ENCODE assay signal across 8 mouse cellular contexts in genomic region chrX:136992978-136993547, GRCm38 (mm10). TPM values are rescaled to one million over a fixed set of nuclear protein-coding genes. Genes with fewer than 3 reads are reported as not detected.
DNase-seq lines count a peak whose midpoint lies in the region; ATAC-seq lines count a peak whose summit lies in the region.

Gene Zcchc18 (plus strand): TSS chrX:136993155.

- ATAC-seq in CD4-positive, CD25-positive, alpha-beta regulatory T cell, adult 4 months = peak; percentile 90
- ATAC-seq in cerebellum, adult (ENCODE audit: insufficient number of reproducible peaks, low FRiP score, low TSS enrichment) = peak; percentile 95
- peak; percentile 99 for ATAC-seq in forebrain, embryonic 15.5 days (replicated peaks)
- ATAC-seq in neural tube, embryonic 15.5 days (ENCODE audit: low FRiP score) = peak; percentile 98

- peak within 1 kb of the TSS; percentile 52 for H3K4me2 ChIP-seq in forebrain, embryonic 15.5 days (replicated peaks)
- peak within 1 kb of the TSS; percentile 58 for H3K4me2 ChIP-seq in neural tube, embryonic 15.5 days

- H3K9me3 ChIP-seq in forebrain, embryonic 15.5 days = no peaks in the 10 kb centered on the region
- no peaks in the 10 kb centered on the region for H3K9me3 ChIP-seq in neural tube, embryonic 15.5 days (replicated peaks)

- H3K4me1 ChIP-seq in forebrain, embryonic 15.5 days = peaks cover 18% of the 10 kb centered on the region
- peaks cover 25% of the 10 kb centered on the region for H3K4me1 ChIP-seq in neural tube, embryonic 15.5 days

- 15% methylated on average over 26 of the region's 26 CpGs for WGBS in forebrain, embryonic 15.5 days
- 20% methylated on average over 26 of the region's 26 CpGs for WGBS in neural tube, embryonic 15.5 days

- peak within 1 kb of the TSS; percentile 53 for H3K4me3 ChIP-seq in forebrain, embryonic 15.5 days
- H3K4me3 ChIP-seq in neural tube, embryonic 15.5 days (replicated peaks) = peak within 1 kb of the TSS; percentile 49

- peak; percentile 17 to 25 for DNase-seq in heart, postnatal 36 days
- peak; percentile 81 to 87 for DNase-seq in layer of hippocampus, adult 8-10 months (ENCODE audit: low spot score in 2 of 2)
- peak; percentile 48 to 52 for DNase-seq in lung, adult 18-20 months
- peak; percentile 59 for DNase-seq in testis, postnatal 10 days (ENCODE audit: low spot score)

- peak within 1 kb of the TSS; percentile 94 for H3K27ac ChIP-seq in forebrain, embryonic 15.5 days (replicated peaks)
- peak within 1 kb of the TSS; percentile 91 for H3K27ac ChIP-seq in neural tube, embryonic 15.5 days (replicated peaks)

- intact Hi-C loops in heart, postnatal 36 days (cut with DNase I) = no loop called here

- H3K36me3 ChIP-seq in forebrain, embryonic 15.5 days = no peaks in the 10 kb centered on the region
- H3K36me3 ChIP-seq in neural tube, embryonic 15.5 days = no peaks in the 10 kb centered on the region

- no peaks in the 10 kb centered on the region for H3K27me3 ChIP-seq in forebrain, embryonic 15.5 days
- H3K27me3 ChIP-seq in neural tube, embryonic 15.5 days (replicated peaks) = no peaks in the 10 kb centered on the region

- H3K9ac ChIP-seq in forebrain, embryonic 15.5 days (replicated peaks) = peak within 1 kb of the TSS; percentile 71
- peak within 1 kb of the TSS; percentile 61 for H3K9ac ChIP-seq in neural tube, embryonic 15.5 days (replicated peaks)

RNA-seq across cellular contexts. Expression of gene Zcchc18, which starts in this region (rescaled TPM):
- polyA plus RNA-seq in CD4-positive, CD25-positive, alpha-beta regulatory T cell, adult 4 months (2017; shearing (Covaris generic)) = 10 to 100 TPM; 45.7 to 49.4 TPM
- 284 and 313 TPM in 2 replicates for polyA plus RNA-seq in forebrain, embryonic 15.5 days (2015; fragmentation: Nextera tagmentation; extraction: Ambion mirVana)
- not detected for total RNA-seq in heart, postnatal 36 days (2021)
- total RNA-seq in layer of hippocampus, adult 8-10 months (2022) = 100 to 1,000 TPM; 251 to 290 (median 278) TPM
- polyA plus RNA-seq in neural tube, embryonic 15.5 days (2015; fragmentation: Nextera tagmentation; extraction: Ambion mirVana) = 400 and 471 TPM in 2 replicates

Comparison
In these comparisons a context has a peak if more than half of its experiments do, and no peak if none do; other contexts are left out.
1. Peak in every context shown above with its lines: DNase-seq, ATAC-seq, H3K4me3 ChIP-seq and H3K27ac ChIP-seq.
2. RNA of gene Zcchc18 (total RNA-seq): 251 to 290 TPM in layer of hippocampus, adult 8-10 months; not detected in heart, postnatal 36 days; every median in the first group is over 100 times any median in the second.
3. Peak in DNase-seq in heart, postnatal 36 days; RNA of the gene not detected or under 1 TPM.
4. DNase-seq: peak in every context shown above with its lines; median percentile 84 in layer of hippocampus, adult 8-10 months; 59 in testis, postnatal 10 days; 50 in lung, adult 18-20 months; 21 in heart, postnatal 36 days.